Mouse (Mus musculus): ENCODE data around the gene Klk15.

- TF ChIP-seq CTCF (IDR thresholded peaks at IDR 0.05; ENCODE audit: control insufficient read depth, insufficient read depth, insufficient replicate concordance, low read depth, low read length) (no peak), POLR2A (IDR thresholded peaks at IDR 0.05; ENCODE audit: control insufficient read depth, low read depth, low read length) (no peak)
These were observed 12.5 kb upstream of the Klk15 start for GRCm38 (mm10) chr7:43921087-43921486.
